Mouse (Mus musculus) midbrain, embryonic 11.5 days (tissue): Measurements from ENCODE around the gene Stmnd1. TPM values are rescaled to one million over a fixed set of nuclear protein-coding genes. Genes with fewer than 3 reads are reported as not detected.
"Not testable (repeated sequence)": the region's sequence is repeated elsewhere in the genome, so short reads cannot be mapped to it uniquely, and the experiment has no call there.

Experiments used
- ATAC-seq: fragments of 200-750 bp; cut with Nextera tagmentation; 2 replicates; pipeline ENCODE4 v1.8.0; 2017; ENCODE audit warnings: moderate TSS enrichment, moderate library complexity; ENCODE audit not compliant: low FRiP score
- DNase-seq: peaks from one replicate; pipeline ENCODE4 v3.0.0; 2015; ENCODE audit warnings: low spot score; ENCODE audit errors: missing footprints
- H3K27ac ChIP-seq: fragments of 300-500 bp; sonication (generic); 2 replicates; pipeline ENCODE4 v1.5.1; 2014; ENCODE audit warnings: low read depth, low read length
- H3K27me3 ChIP-seq: fragments of 300-500 bp; sonication (generic); 2 replicates; pipeline ENCODE4 v1.6.1; 2014; ENCODE audit warnings: mild to moderate bottlenecking, low read length, moderate library complexity, mixed read lengths; ENCODE audit not compliant: control insufficient read depth, insufficient read depth
- H3K36me3 ChIP-seq: fragments of 300-500 bp; sonication (generic); 2 replicates; pipeline ENCODE4 v1.6.1; 2014; ENCODE audit warnings: mild to moderate bottlenecking, low read length, moderate library complexity, mixed read lengths; ENCODE audit not compliant: control insufficient read depth, insufficient read depth
- H3K4me1 ChIP-seq: fragments of 300-500 bp; sonication (generic); 2 replicates; pipeline ENCODE4 v1.6.1; 2014; ENCODE audit warnings: low read length; ENCODE audit not compliant: control insufficient read depth, insufficient read depth
- H3K4me2 ChIP-seq: fragments of 300-500 bp; sonication (generic); 2 replicates; pipeline ENCODE4 v1.6.1; 2014; ENCODE audit warnings: mild to moderate bottlenecking, moderate library complexity
- H3K4me3 ChIP-seq: fragments of 300-500 bp; sonication (generic); 2 replicates; pipeline ENCODE4 v1.5.1; 2014; ENCODE audit warnings: low read depth, low read length
- H3K9ac ChIP-seq: fragments of 300-500 bp; sonication (generic); 2 replicates; pipeline ENCODE4 v1.6.1; 2014; ENCODE audit warnings: low read length
- H3K9me3 ChIP-seq: fragments of 300-500 bp; sonication (generic); 2 replicates; pipeline ENCODE4 v1.6.1; 2016; ENCODE audit warnings: low read length; ENCODE audit not compliant: control insufficient read depth
- WGBS: fragments of 180-500 bp; shearing (Covaris S2); extraction: QIAGEN DNeasy Blood & Tissue Kit; methylation state at CpG from one replicate; pipeline ENCODE4 v1.1.7; 2014; 5-methylcytosine and 5-hydroxymethylcytosine counted together
- polyA plus RNA-seq: library from polyadenylated mRNA; unstranded; fragments of >200 nt; fragmentation: Nextera tagmentation; extraction: Ambion mirVana; gene quantifications from 2 replicates; pipeline ENCODE4 v1.2.1, GENCODE M21; 2014

The Stmnd1 gene
- polyA plus RNA-seq, 1 experiment from 2014 or later: 0.10 TPM

DNA sequence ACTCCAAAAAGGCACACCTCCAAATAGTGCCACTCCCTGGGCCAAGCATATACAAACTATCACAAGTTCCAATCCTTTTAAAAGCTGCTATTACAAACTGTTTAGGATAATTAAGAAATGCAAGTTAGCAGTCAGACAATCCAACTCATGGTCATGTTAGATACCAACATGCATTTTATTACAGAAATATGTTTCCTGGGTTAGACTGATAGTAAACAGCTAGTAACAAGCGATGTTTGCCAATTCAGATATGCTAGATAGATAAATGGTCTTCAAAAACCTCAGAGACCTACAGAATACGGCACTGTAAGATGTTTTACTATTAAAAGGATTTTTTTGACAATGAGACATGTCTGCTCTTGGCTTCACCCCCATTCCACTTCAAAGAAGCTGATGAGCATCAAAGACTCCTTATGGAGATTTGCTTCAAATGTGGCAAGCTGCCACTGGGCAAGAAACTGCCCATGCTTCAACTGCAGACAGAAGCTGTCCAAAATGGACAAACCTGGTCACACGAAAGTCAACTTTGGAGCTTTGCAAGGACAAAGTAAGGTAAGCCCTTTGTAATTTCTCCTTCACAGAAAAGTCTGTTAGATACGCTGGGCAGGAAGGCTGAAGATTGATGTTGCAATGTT, 52.9 kb downstream of the Stmnd1 start:
- Histone ChIP-seq H3K9ac (no peak overlapping the region), H3K27ac (no peak overlapping the region), H3K36me3 (no peaks in the 10 kb centered on the region), H3K4me1 (no peaks in the 10 kb centered on the region), H3K4me3 (no peak overlapping the region), H3K27me3 (no peaks in the 10 kb centered on the region), H3K9me3 (no peaks in the 10 kb centered on the region), H3K4me2 (no peak overlapping the region)
- no peak for ATAC-seq
- DNase-seq: no peak
- 83% methylated on average over 4 of the region's 4 CpGs for WGBS

DNA sequence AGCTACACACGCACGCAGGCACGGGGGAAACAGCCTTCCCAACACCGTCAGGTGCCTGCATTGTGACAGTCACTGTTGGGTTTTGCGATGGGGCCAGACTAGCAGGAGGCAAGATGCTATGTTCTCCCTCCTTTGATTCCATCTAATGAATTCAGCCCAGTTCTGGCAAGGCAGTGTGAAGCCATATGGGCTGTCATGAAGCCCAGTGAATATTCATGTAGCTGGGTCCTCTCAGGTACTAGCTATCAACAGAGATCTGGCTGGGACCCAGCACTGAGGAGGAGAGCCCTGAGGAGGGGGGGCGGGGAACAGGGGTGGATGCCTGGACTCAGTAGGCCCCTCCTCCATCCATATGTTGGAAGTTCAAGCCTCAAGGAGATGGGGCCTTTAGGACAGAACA, 61.5 kb downstream of the Stmnd1 start:
- peaks cover 4% of the 10 kb centered on the region; the same call in 1 of the 2 replicates for H3K9me3 ChIP-seq
- H3K36me3 ChIP-seq: no peaks in the 10 kb centered on the region
- 82% methylated on average over 6 of the region's 6 CpGs for WGBS
- no peak overlapping the region for H3K4me2 ChIP-seq
- no peak for DNase-seq
- no peak for ATAC-seq
- no peak overlapping the region for H3K4me3 ChIP-seq
- no peaks in the 10 kb centered on the region for H3K27me3 ChIP-seq
- no peaks in the 10 kb centered on the region for H3K4me1 ChIP-seq
- no peak overlapping the region for H3K27ac ChIP-seq
- no peak overlapping the region for H3K9ac ChIP-seq

DNA sequence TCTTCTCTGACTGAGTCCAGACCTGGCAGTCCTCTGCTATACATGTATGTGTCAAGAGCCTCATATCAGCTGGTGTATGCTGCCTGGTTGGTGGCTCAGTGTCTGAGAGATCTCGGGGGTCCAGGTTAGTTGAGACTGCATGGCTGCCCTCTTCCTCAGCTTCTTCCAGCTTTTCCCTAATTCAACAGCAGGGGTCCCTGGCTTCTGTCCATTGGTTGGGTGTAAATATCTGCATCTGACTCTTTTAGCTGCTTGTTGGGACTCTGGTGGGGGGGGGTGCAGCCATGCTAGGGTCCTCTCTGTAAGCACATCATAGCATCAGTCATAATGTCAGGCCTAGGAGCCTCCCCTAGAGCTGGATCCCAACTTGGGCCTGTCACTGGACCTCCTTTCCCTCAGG, 62.8 kb downstream of the Stmnd1 start:
- WGBS: 72% methylated on average over 1 of the region's 1 CpGs

DNA sequence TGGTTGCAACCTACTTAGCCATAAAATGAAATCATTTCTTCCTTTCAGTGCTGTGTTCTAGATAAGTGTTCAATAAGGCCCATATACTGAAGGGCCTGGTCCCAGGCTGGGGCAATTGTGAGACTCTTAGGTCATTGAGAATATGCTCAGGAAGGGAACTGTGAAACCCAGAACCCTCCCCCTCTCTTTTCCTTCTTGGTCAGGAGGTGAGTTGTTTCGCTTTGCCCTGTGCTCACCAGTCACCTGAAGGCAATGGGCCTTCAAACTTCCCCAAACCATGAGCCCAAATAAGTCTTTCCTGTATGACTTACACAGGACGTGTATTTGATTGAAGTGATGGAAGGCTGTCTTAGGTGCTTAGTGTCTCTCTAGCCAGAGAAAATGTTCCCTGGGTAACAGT, 64.3 kb downstream of the Stmnd1 start:
- 78% methylated on average over 2 of the region's 2 CpGs for WGBS

More for the DNA sequence above, 62.8 kb downstream of the Stmnd1 start:
- DNase-seq, H3K9me3 ChIP-seq, H3K36me3 ChIP-seq, H3K4me1 ChIP-seq, H3K4me3 ChIP-seq, ATAC-seq, H3K27me3 ChIP-seq, H3K27ac ChIP-seq, H3K9ac ChIP-seq, H3K4me2 ChIP-seq: not testable (repeated sequence)

DNA sequence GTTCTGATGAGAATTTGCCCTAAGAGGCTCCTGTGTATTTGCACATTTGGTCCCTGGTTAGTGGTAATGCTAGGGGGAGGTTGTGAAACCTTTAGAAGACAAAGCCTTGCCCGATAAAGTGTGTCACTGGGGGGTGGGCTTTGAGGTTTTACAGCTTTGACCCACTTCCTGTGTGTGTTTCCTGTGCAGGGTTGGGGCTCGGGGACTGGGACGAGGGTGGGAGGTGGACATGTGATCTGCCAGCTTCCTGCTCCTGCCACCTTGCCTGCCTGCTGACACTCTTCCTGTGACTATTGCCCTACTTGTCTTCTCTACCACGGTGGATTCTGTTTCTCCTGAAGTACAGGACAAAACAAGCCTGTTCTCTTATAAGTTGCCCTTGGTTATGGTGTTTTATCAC, 66.4 kb downstream of the Stmnd1 start:
- Histone ChIP-seq H3K27ac (no peak overlapping the region), H3K4me1 (no peaks in the 10 kb centered on the region), H3K36me3 (no peaks in the 10 kb centered on the region), H3K9me3 (no peaks in the 10 kb centered on the region), H3K4me3 (no peak overlapping the region), H3K4me2 (no peak overlapping the region), H3K9ac (no peak overlapping the region), H3K27me3 (no peaks in the 10 kb centered on the region)
- WGBS: 72% methylated on average over 4 of the region's 4 CpGs
- ATAC-seq: no peak
- DNase-seq: no peak

More for the DNA sequence above, 64.3 kb downstream of the Stmnd1 start:
- no peak overlapping the region for H3K9ac ChIP-seq
- H3K27me3 ChIP-seq: no peaks in the 10 kb centered on the region
- no peak overlapping the region for H3K27ac ChIP-seq
- ATAC-seq (no peak), DNase-seq (no peak)
- H3K9me3 ChIP-seq: no peaks in the 10 kb centered on the region; the same call in 1 of the 2 replicates
- no peak overlapping the region for H3K4me3 ChIP-seq
- H3K4me1 ChIP-seq: no peaks in the 10 kb centered on the region
- no peaks in the 10 kb centered on the region for H3K36me3 ChIP-seq
- H3K4me2 ChIP-seq: no peak overlapping the region

DNA sequence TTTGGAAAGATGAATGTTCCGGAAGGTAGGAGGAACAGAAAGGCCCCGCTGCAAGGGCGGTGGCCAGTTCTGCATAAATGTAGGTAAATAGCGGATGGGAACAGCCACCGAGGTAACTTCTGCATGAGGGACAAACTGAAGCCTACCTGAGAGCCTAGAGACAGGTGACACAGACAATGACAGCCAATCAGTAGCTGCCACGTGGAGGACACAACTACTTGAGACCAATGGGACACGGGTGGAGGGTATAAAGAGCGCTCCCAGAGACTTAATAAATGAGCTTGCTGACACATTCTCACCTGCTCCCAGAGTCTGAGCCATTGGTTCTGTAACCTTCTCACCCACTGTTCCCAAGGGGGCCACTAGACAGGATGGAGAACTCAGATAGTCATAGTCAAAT, 67.1 kb downstream of the Stmnd1 start:
- ATAC-seq (no peak), DNase-seq (no peak)
- no peaks in the 10 kb centered on the region for H3K9me3 ChIP-seq
- H3K27me3 ChIP-seq: no peaks in the 10 kb centered on the region
- no peak overlapping the region for H3K9ac ChIP-seq
- WGBS: 95% methylated on average over 8 of the region's 8 CpGs
- H3K4me2 ChIP-seq: no peak overlapping the region
- no peak overlapping the region for H3K27ac ChIP-seq
- no peak overlapping the region for H3K4me3 ChIP-seq
- no peaks in the 10 kb centered on the region for H3K36me3 ChIP-seq
- H3K4me1 ChIP-seq: no peaks in the 10 kb centered on the region

DNA sequence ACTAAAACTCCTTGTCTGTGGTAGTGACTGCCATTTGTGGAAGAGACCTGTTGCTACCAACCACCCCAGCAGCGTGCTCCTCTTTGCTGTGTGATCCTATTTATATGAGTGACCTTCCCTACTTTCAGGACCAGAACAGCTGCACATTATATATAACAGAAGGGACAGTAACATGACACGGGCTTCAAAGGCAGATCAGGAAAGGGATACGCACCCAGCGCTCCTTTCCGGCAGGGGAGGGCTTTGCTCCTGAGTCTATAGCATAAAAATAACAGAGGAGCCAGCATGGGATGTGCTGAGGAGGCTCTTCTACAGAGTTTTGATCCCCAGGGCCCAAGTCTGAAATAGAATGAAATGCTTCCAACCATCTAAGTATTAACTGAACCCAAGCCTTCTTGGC, 67.9 kb downstream of the Stmnd1 start:
- DNase-seq (no peak), ATAC-seq (no peak)
- no peaks in the 10 kb centered on the region for H3K36me3 ChIP-seq
- no peak overlapping the region for H3K9ac ChIP-seq
- H3K4me2 ChIP-seq: no peak overlapping the region
- H3K4me1 ChIP-seq: no peaks in the 10 kb centered on the region
- H3K27ac ChIP-seq: no peak overlapping the region
- no peaks in the 10 kb centered on the region for H3K27me3 ChIP-seq
- WGBS: 79% methylated on average over 5 of the region's 5 CpGs
- H3K9me3 ChIP-seq: no peaks in the 10 kb centered on the region
- H3K4me3 ChIP-seq: no peak overlapping the region

DNA sequence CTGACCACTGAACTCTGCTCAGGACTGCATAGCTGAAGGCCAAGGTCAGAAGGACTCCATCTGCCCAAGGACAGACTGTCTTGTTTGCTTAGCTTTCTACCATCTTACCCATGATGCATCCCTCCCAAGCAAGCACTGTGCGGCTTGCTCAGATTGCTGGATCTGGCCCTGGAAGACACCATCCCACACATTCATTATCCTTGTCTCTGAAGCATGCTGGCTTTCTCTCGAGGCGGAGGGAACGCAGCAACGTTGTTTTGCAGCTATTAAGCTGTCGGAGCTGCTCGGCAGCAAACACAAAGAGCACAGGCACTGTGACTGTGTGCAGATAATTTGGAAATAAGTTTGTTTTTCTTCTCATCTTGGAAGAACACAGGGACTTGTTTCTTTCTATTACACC, 69.7 kb downstream of the Stmnd1 start:
- H3K9ac ChIP-seq: no peak overlapping the region
- H3K4me3 ChIP-seq: no peak overlapping the region
- WGBS: 89% methylated on average over 7 of the region's 7 CpGs
- no peaks in the 10 kb centered on the region for H3K9me3 ChIP-seq
- H3K4me2 ChIP-seq: no peak overlapping the region
- no peaks in the 10 kb centered on the region for H3K36me3 ChIP-seq
- H3K4me1 ChIP-seq: no peaks in the 10 kb centered on the region
- no peak for DNase-seq
- H3K27ac ChIP-seq: no peak overlapping the region
- H3K27me3 ChIP-seq: no peaks in the 10 kb centered on the region
- ATAC-seq: no peak

DNA sequence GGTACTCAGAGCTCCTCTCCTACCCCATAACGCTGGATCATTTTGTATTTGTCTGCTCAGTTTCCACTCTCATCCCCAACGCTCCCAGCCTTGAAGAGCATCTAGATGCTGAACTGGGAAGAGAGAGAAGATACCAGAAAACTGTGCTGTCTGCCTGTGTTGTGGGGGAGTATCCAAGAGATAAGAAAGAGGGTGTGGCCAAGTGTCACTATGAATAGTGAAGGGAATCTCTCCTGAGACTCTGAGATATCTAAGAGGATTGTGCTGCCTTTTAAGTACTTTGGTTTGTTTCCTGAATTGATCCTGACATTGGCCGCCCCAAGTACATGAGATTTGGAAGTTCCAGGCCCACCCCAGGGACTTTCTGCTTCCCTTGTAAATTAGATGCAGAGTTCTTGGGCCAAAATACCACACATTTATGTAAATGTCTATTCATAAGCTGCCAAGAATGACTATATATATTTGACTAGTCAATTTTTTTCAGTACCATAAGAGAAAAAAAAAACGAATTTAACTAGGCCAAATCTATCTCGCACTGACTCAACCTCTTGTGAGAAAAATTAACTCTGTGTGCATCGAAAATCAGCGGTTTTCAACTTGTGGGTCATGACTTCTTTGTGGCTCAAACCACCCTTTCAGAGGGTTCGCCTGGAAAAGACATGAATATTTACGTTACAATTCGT, 73.5 kb downstream of the Stmnd1 start:
- ATAC-seq (no peak), DNase-seq (no peak)
- no peak overlapping the region for H3K4me3 ChIP-seq
- no peaks in the 10 kb centered on the region for H3K27me3 ChIP-seq
- no peak overlapping the region for H3K9ac ChIP-seq
- no peaks in the 10 kb centered on the region for H3K36me3 ChIP-seq
- H3K4me1 ChIP-seq: 0 out of 2 replicates have a peak, but pooled peaks cover 3% of the 10 kb centered on the region
- no peak overlapping the region for H3K4me2 ChIP-seq
- 87% methylated on average over 10 of the region's 10 CpGs for WGBS
- no peak overlapping the region for H3K27ac ChIP-seq
- no peaks in the 10 kb centered on the region for H3K9me3 ChIP-seq
